Mouse (Mus musculus) heart, postnatal 0 days (tissue): ENCODE results near the gene Bzw2.

Experiments used
- CTCF ChIP-seq: IDR thresholded peaks from 2 replicates; pipeline ENCODE4 v1.5.1; 2016; ENCODE audit warnings: antibody characterized with exemption, control low read depth, low read depth
- EP300 ChIP-seq: IDR thresholded peaks from 2 replicates; pipeline ENCODE4 v1.6.1; 2016; ENCODE audit warnings: antibody characterized with exemption, low read depth

DNA sequence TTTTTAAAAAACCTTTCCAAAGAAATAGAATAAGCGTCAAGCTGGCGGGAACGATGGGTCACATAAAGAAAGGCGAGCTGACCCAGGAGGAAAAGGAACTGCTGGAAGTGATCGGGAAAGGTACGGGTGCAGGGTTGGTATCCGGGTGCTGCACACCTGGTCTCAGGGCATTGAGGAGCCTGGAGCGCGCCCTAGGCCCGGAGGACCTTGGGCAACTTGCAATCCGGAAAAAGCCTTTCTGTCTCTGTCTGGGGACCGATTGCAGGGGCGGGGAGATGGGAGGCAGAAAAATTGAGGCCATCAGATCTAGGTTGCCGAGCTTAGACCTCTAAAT is 609 bp downstream of the Bzw2 start:
- no peak for TF ChIP-seq CTCF
- TF ChIP-seq EP300 = 0 out of 2 replicates have a peak, but pooled peaks have one; percentile 1
